Mouse (Mus musculus): ENCODE results near the gene Gm13023. TPM values are rescaled to one million over a fixed set of nuclear protein-coding genes. Genes with fewer than 3 reads are reported as not detected.
"Not testable (repeated sequence)": the region's sequence is repeated elsewhere in the genome, so short reads cannot be mapped to it uniquely, and the experiment has no call there.

Gene Gm13023
- polyA plus RNA-seq (2014; fragmentation: Nextera tagmentation; extraction: Ambion mirVana), result not detected in 2 replicates

- not testable (repeated sequence) for H3K27ac ChIP-seq (ENCODE audit: low read depth, low read length); H3K4me2 ChIP-seq (ENCODE audit: low read length); ATAC-seq; H3K9me3 ChIP-seq (replicated peaks; ENCODE audit: control insufficient read depth, low read length); H3K27me3 ChIP-seq (replicated peaks; ENCODE audit: control insufficient read depth, insufficient read depth, low read length); H3K4me3 ChIP-seq (ENCODE audit: low read depth, low read length); H3K36me3 ChIP-seq (ENCODE audit: control insufficient read depth, insufficient read depth, low read length); H3K4me1 ChIP-seq (ENCODE audit: control insufficient read depth, insufficient read depth, low read length); DNase-seq (ENCODE audit: low spot score); H3K9ac ChIP-seq (ENCODE audit: low read length)
- WGBS, result 88% methylated on average over 3 of the region's 3 CpGs
Measured at GRCm38 (mm10) chr4:143789052-143789451, at the start of gene Gm13023. Gm13023 (plus strand) TSS chr4:143789352.

- Histone ChIP-seq H3K4me3 (ENCODE audit: low read depth, low read length) (no peak within 1 kb of the TSS), H3K27ac (ENCODE audit: low read depth, low read length) (no peak within 1 kb of the TSS), H3K36me3 (ENCODE audit: control insufficient read depth, insufficient read depth, low read length) (no peaks in the 10 kb centered on the region), H3K9me3 (replicated peaks; ENCODE audit: control insufficient read depth, low read length) (peaks cover 8% of the 10 kb centered on the region; the same call in 1 of the 2 replicates), H3K4me1 (ENCODE audit: control insufficient read depth, insufficient read depth, low read length) (no peaks in the 10 kb centered on the region), H3K9ac (ENCODE audit: low read length) (no peak within 1 kb of the TSS), H3K27me3 (replicated peaks; ENCODE audit: control insufficient read depth, insufficient read depth, low read length) (no peaks in the 10 kb centered on the region), H3K4me2 (ENCODE audit: low read length) (no peak within 1 kb of the TSS)
- ATAC-seq, result no peak
- 80% methylated on average over 2 of the region's 2 CpGs for WGBS
- DNase-seq (ENCODE audit: low spot score), result no peak
Measured at GRCm38 (mm10) chr4:143815993-143816392, 26.8 kb downstream of the Gm13023 start, which contains the start of gene Gm13084. Gm13084 (minus strand) TSS chr4:143816093.

Other genes with a start within 250 kb of the Gm13023 start
- not detected in 2 replicates for gene BC080695, start 237.7 kb upstream of the Gm13023 start, polyA plus RNA-seq (2014; fragmentation: Nextera tagmentation; extraction: Ambion mirVana)
- not detected in 2 replicates for gene Gm13057, start 237.6 kb upstream of the Gm13023 start, polyA plus RNA-seq (2014; fragmentation: Nextera tagmentation; extraction: Ambion mirVana)
- gene Gm13083, start 174.3 kb upstream of the Gm13023 start, polyA plus RNA-seq (2014; fragmentation: Nextera tagmentation; extraction: Ambion mirVana), result not detected in 2 replicates
- gene Gm13088, start 132.1 kb upstream of the Gm13023 start, polyA plus RNA-seq (2014; fragmentation: Nextera tagmentation; extraction: Ambion mirVana), result not detected in 2 replicates
- not detected in 2 replicates for gene Gm13089, start 86.6 kb upstream of the Gm13023 start, polyA plus RNA-seq (2014; fragmentation: Nextera tagmentation; extraction: Ambion mirVana)
- not detected in 2 replicates for gene Gm13078, start 69.9 kb upstream of the Gm13023 start, polyA plus RNA-seq (2014; fragmentation: Nextera tagmentation; extraction: Ambion mirVana)
- not detected in 2 replicates for gene Gm13084, start 26.7 kb downstream of the Gm13023 start, polyA plus RNA-seq (2014; fragmentation: Nextera tagmentation; extraction: Ambion mirVana)
- gene Gm13103, start 57.1 kb downstream of the Gm13023 start, polyA plus RNA-seq (2014; fragmentation: Nextera tagmentation; extraction: Ambion mirVana), result not detected in 2 replicates
- gene Pramef6, start 111.0 kb downstream of the Gm13023 start, polyA plus RNA-seq (2014; fragmentation: Nextera tagmentation; extraction: Ambion mirVana), result not detected in 2 replicates
- gene Pramef25, start 161.7 kb downstream of the Gm13023 start, polyA plus RNA-seq (2014; fragmentation: Nextera tagmentation; extraction: Ambion mirVana), result not detected in 2 replicates
- gene Gm13101, start 177.6 kb downstream of the Gm13023 start, polyA plus RNA-seq (2014; fragmentation: Nextera tagmentation; extraction: Ambion mirVana), result not detected in 2 replicates
- gene Pramef17, start 205.0 kb downstream of the Gm13023 start, polyA plus RNA-seq (2014; fragmentation: Nextera tagmentation; extraction: Ambion mirVana), result not detected in 2 replicates

Measured in forebrain, embryonic 14.5 days (tissue).